Mouse (Mus musculus) liver, embryonic 14.5 days (tissue): ENCODE results near the gene Supt3. TPM values are rescaled to one million over a fixed set of nuclear protein-coding genes. Genes with fewer than 3 reads are reported as not detected.

Source experiments
- ATAC-seq: fragments of 200-750 bp; cut with Nextera tagmentation; 2 replicates; pipeline ENCODE4 v1.8.0; 2017; ENCODE audit warnings: moderate number of reproducible peaks, mild to moderate bottlenecking, moderate library complexity; ENCODE audit not compliant: insufficient read depth
- DNase-seq, 3 experiments: peaks; one replicate each; pipeline ENCODE4 v3.0.0-alpha.2; 2012 to 2013; ENCODE audit warnings: low read depth in 3 of 3, low spot score in 3 of 3
- H3K27ac ChIP-seq: fragments of 300-500 bp; sonication (generic); 2 replicates; pipeline ENCODE4 v1.5.1; 2014; ENCODE audit warnings: moderate library complexity, mild to moderate bottlenecking, control low read depth, inconsistent platforms
- H3K27me3 ChIP-seq: fragments of 300-500 bp; sonication (generic); 2 replicates; pipeline ENCODE4 v1.6.1; 2014; ENCODE audit warnings: mild to moderate bottlenecking, low read length, moderate library complexity; ENCODE audit not compliant: control insufficient read depth, insufficient read depth
- H3K36me3 ChIP-seq: fragments of 300-500 bp; sonication (generic); replicated peaks from 2 replicates; pipeline ENCODE4 v1.6.1; 2014; ENCODE audit warnings: low read depth; ENCODE audit not compliant: control insufficient read depth, insufficient read depth
- H3K4me1 ChIP-seq, 2 experiments: fragments of 200-500 bp in 1 of 2; fragments of 300-500 bp in 1 of 2; sonication (generic) in 1 of 2; replicated peaks; 2 replicates each; pipeline ENCODE4 v1.6.1; 2012 to 2014; ENCODE audit warnings: antibody characterized with exemption in 1 of 2, inconsistent platforms in 1 of 2, low read length in 1 of 2; ENCODE audit not compliant: control insufficient read depth in 2 of 2, insufficient read depth in 2 of 2
- H3K4me2 ChIP-seq: fragments of 300-500 bp; sonication (generic); 2 replicates; pipeline ENCODE4 v1.6.1; 2014; ENCODE audit warnings: low read depth, mild to moderate bottlenecking, control low read depth, moderate library complexity
- H3K4me3 ChIP-seq, 2 experiments: fragments of 200-500 bp in 1 of 2; fragments of 300-500 bp in 1 of 2; sonication (generic) in 1 of 2; 2 replicates each; pipeline ENCODE4 v1.5.1; 2012 to 2014; ENCODE audit warnings: low read depth in 2 of 2, low read length in 2 of 2, mild to moderate bottlenecking in 2 of 2, control low read depth in 1 of 2, inconsistent platforms in 1 of 2, moderate library complexity in 1 of 2; ENCODE audit not compliant: insufficient read depth in 1 of 2
- H3K9ac ChIP-seq: fragments of 300-500 bp; sonication (generic); replicated peaks from 2 replicates; pipeline ENCODE4 v1.6.1; 2014; ENCODE audit warnings: mild to moderate bottlenecking, control low read depth, moderate library complexity
- H3K9me3 ChIP-seq: fragments of 300-500 bp; sonication (generic); 2 replicates; pipeline ENCODE4 v1.6.1; 2016; ENCODE audit warnings: low read length, mixed read lengths; ENCODE audit not compliant: control insufficient read depth
- CTCF ChIP-seq: IDR thresholded peaks from 2 replicates; pipeline ENCODE4 v1.5.1; 2016; ENCODE audit warnings: antibody characterized with exemption, low read depth, control low read depth
- EP300 ChIP-seq: IDR thresholded peaks from 2 replicates; pipeline ENCODE4 v1.6.1; 2016; ENCODE audit warnings: antibody characterized with exemption, low read depth
- WGBS: fragments of 180-500 bp; shearing (Covaris S2); extraction: QIAGEN DNeasy Blood & Tissue Kit; methylation state at CpG from one replicate; pipeline ENCODE4 v1.1.7; 2014; ENCODE audit not compliant: insufficient replicate concordance; 5-methylcytosine and 5-hydroxymethylcytosine counted together
- polyA plus RNA-seq, 2 experiments: library from polyadenylated mRNA; depleted of rRNA in 1 of 2; stranded (reverse) in 1 of 2; unstranded in 1 of 2; fragments of >200 nt; fragmentation: Nextera tagmentation in 1 of 2; extraction: Ambion mirVana in 1 of 2; gene quantifications; 2 replicates each; pipeline versions ENCODE4 v1.2.1 to v1.2.3; 2012 to 2014

Supt3 gene
- polyA plus RNA-seq, 2 experiments, result 2.7 to 5.3 TPM

- 38% methylated on average over 4 of the region's 4 CpGs for WGBS
Measured at GRCm38 (mm10) chr17:44973489-44973888, 196.5 kb downstream of the Supt3 start.

GRCm38 (mm10) chr17:44977690-44978089, 200.7 kb downstream of the Supt3 start:
- Histone ChIP-seq H3K9ac (no peak overlapping the region), H3K27me3 (no peaks in the 10 kb centered on the region), H3K4me2 (no peak overlapping the region), H3K4me3 (no peak overlapping the region), H3K36me3 (no peaks in the 10 kb centered on the region), H3K27ac (no peak overlapping the region), H3K9me3 (no peaks in the 10 kb centered on the region), H3K4me1 (no peaks in the 10 kb centered on the region)
- WGBS, result 73% methylated on average over 2 of the region's 2 CpGs
- no peak for TF ChIP-seq CTCF
- TF ChIP-seq EP300, result no peak
- ATAC-seq, result no peak
- no peak for DNase-seq

More at GRCm38 (mm10) chr17:44973489-44973888, 196.5 kb downstream of the Supt3 start:
- DNase-seq (peak in 1 of 3 experiments; percentile 2), ATAC-seq (no peak)
- Histone ChIP-seq H3K4me3 (no peak overlapping the region), H3K27ac (no peak overlapping the region), H3K4me1 (no peaks in the 10 kb centered on the region), H3K9me3 (no peaks in the 10 kb centered on the region), H3K9ac (no peak overlapping the region), H3K4me2 (no peak overlapping the region), H3K36me3 (no peaks in the 10 kb centered on the region), H3K27me3 (no peaks in the 10 kb centered on the region)
- TF ChIP-seq EP300 (no peak), CTCF (no peak)

GRCm38 (mm10) chr17:44987964-44988363, 211.0 kb downstream of the Supt3 start:
- WGBS, result 66% methylated on average over 2 of the region's 2 CpGs
- Histone ChIP-seq H3K9ac (no peak overlapping the region), H3K36me3 (no peaks in the 10 kb centered on the region), H3K27ac (no peak overlapping the region), H3K4me3 (no peak overlapping the region), H3K4me1 (no peaks in the 10 kb centered on the region), H3K27me3 (no peaks in the 10 kb centered on the region), H3K9me3 (no peaks in the 10 kb centered on the region), H3K4me2 (no peak overlapping the region)
- no peak for DNase-seq
- TF ChIP-seq CTCF, result no peak
- TF ChIP-seq EP300, result no peak
- no peak for ATAC-seq

- Histone ChIP-seq H3K36me3 (no peaks in the 10 kb centered on the region), H3K27me3 (no peaks in the 10 kb centered on the region), H3K4me3 (no peak overlapping the region), H3K4me2 (no peak overlapping the region), H3K9me3 (no peaks in the 10 kb centered on the region), H3K27ac (no peak overlapping the region), H3K9ac (no peak overlapping the region), H3K4me1 (no peaks in the 10 kb centered on the region)
- no peak for TF ChIP-seq CTCF
- no peak for TF ChIP-seq EP300
- WGBS, result 79% methylated on average over 4 of the region's 4 CpGs
- no peak for DNase-seq
- ATAC-seq, result no peak
Measured at GRCm38 (mm10) chr17:45003311-45003710, 226.4 kb downstream of the Supt3 start.

GRCm38 (mm10) chr17:45004477-45005170, 227.7 kb downstream of the Supt3 start:
- H3K9me3 ChIP-seq, result no peaks in the 10 kb centered on the region
- ATAC-seq, result no peak
- H3K4me2 ChIP-seq, result no peak overlapping the region
- no peak for DNase-seq
- no peak overlapping the region for H3K4me3 ChIP-seq
- H3K36me3 ChIP-seq, result no peaks in the 10 kb centered on the region
- H3K27ac ChIP-seq, result no peak overlapping the region
- 40% methylated on average over 13 of the region's 13 CpGs for WGBS
- H3K27me3 ChIP-seq, result no peaks in the 10 kb centered on the region
- H3K4me1 ChIP-seq, result no peaks in the 10 kb centered on the region
- TF ChIP-seq CTCF (no peak), EP300 (no peak)
- H3K9ac ChIP-seq, result no peak overlapping the region
